Mouse (Mus musculus) heart, embryonic 15.5 days (tissue): Measurements from ENCODE around the gene Slit3. TPM values are rescaled to one million over a fixed set of nuclear protein-coding genes. Genes with fewer than 3 reads are reported as not detected.
A peak's percentile ranks its signal among the peaks of the same experiment; 100 is the strongest.

ENCODE experiments used
- ATAC-seq: fragments of 200-750 bp; cut with Nextera tagmentation; replicated peaks from 2 replicates; pipeline ENCODE4 v1.8.0; 2017; ENCODE audit warnings: low read depth, moderate TSS enrichment; ENCODE audit not compliant: insufficient number of reproducible peaks, insufficient read depth, low FRiP score
- H3K27ac ChIP-seq: fragments of 300-500 bp; sonication (generic); 2 replicates; pipeline ENCODE4 v1.5.1; 2015; ENCODE audit warnings: mild to moderate bottlenecking, inconsistent platforms
- H3K27me3 ChIP-seq: fragments of 300-500 bp; sonication (generic); 2 replicates; pipeline ENCODE4 v1.6.1; 2015; ENCODE audit warnings: inconsistent platforms
- H3K36me3 ChIP-seq: fragments of 300-500 bp; sonication (generic); 2 replicates; pipeline ENCODE4 v1.6.1; 2015; ENCODE audit warnings: mild to moderate bottlenecking, inconsistent platforms
- H3K4me1 ChIP-seq: fragments of 300-500 bp; sonication (generic); replicated peaks from 2 replicates; pipeline ENCODE4 v1.6.1; 2015; ENCODE audit warnings: inconsistent platforms
- H3K4me2 ChIP-seq: fragments of 300-500 bp; sonication (generic); 2 replicates; pipeline ENCODE4 v1.6.1; 2015; ENCODE audit warnings: inconsistent platforms, mild to moderate bottlenecking, moderate library complexity
- H3K4me3 ChIP-seq: fragments of 300-500 bp; sonication (generic); 2 replicates; pipeline ENCODE4 v1.5.1; 2015; ENCODE audit warnings: mild to moderate bottlenecking, inconsistent platforms
- H3K9ac ChIP-seq: fragments of 300-500 bp; sonication (generic); 2 replicates; pipeline ENCODE4 v1.6.1; 2015; ENCODE audit warnings: mild to moderate bottlenecking, inconsistent platforms
- H3K9me3 ChIP-seq: fragments of 300-500 bp; sonication (generic); replicated peaks from 2 replicates; pipeline ENCODE4 v1.6.1; 2016; ENCODE audit warnings: inconsistent platforms
- WGBS: fragments of 180-500 bp; shearing (Covaris S2); methylation state at CpG from one replicate; pipeline ENCODE4 v1.1.7; 2015; ENCODE audit warnings: mixed read lengths; 5-methylcytosine and 5-hydroxymethylcytosine counted together
- polyA plus RNA-seq: library from polyadenylated mRNA; unstranded; fragments of >200 nt; fragmentation: Nextera tagmentation; extraction: Ambion mirVana; gene quantifications from 2 replicates; pipeline ENCODE4 v1.2.1, GENCODE M21; 2015

Gene Slit3
- polyA plus RNA-seq, 1 experiment from 2014 or later = 11.3 TPM

DNA sequence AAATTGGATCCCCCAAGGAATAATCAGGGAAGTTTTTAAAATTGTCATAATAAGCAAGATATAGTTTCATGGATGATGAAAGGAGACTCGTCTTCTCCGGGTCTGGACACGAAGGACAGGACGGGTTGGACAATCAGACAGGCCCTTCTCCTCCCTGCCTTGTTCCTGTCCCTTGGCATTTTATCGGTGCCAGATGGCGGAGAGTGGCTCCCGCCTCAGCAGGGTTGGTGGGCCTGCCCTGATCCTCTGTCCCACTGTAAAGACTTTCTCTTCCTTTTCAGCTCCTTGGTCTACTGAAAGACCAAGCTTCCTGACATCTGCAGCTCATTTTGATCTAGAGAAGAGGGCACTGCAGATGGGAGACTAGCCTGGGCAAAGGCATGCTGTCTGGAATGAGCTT lies 34.3 kb downstream of the Slit3 start:
- Histone ChIP-seq H3K27me3 (no peaks in the 10 kb centered on the region), H3K27ac (no peak overlapping the region), H3K9ac (no peak overlapping the region), H3K4me1 (peaks cover 18% of the 10 kb centered on the region), H3K4me2 (no peak overlapping the region), H3K4me3 (no peak overlapping the region), H3K36me3 (no peaks in the 10 kb centered on the region), H3K9me3 (no peaks in the 10 kb centered on the region)
- WGBS = 79% methylated on average over 7 of the region's 7 CpGs
- no peak for ATAC-seq

- Histone ChIP-seq H3K4me1 (peaks cover 18% of the 10 kb centered on the region), H3K36me3 (no peaks in the 10 kb centered on the region), H3K9me3 (no peaks in the 10 kb centered on the region), H3K27me3 (no peaks in the 10 kb centered on the region), H3K9ac (no peak overlapping the region), H3K4me2 (no peak overlapping the region), H3K4me3 (no peak overlapping the region), H3K27ac (no peak overlapping the region)
- WGBS = 85% methylated on average over 5 of the region's 5 CpGs
- ATAC-seq = no peak
Measured at GRCm38 (mm10) chr11:35156676-35157075, 35.7 kb downstream of the Slit3 start.

DNA sequence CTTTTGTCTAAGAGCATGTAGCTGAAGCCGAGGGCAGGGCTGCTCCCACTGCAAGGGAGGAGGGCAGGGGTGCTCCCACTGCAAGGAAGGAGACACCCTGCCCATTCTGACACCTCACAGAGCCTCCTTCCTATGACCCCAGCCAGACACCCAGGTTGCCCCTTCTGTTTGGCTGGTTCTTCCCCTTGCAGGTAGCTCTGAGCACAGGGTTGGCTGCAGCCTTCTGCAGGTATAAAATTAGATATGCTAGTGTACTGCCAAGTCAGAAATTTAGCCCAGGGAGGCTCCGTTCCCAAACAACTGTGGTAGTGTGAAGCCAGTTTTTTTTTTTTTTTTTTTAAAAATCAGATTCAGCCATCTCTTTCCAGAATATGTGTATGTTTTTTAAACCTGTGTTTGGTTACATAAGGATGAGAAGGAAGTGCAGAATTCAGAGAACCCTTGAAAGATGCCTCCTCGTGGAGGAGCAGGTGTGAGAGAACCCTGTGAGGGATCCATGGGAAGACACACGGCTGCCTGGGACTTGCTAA lies 39.7 kb downstream of the Slit3 start:
- Histone ChIP-seq H3K4me1 (no peaks in the 10 kb centered on the region), H3K36me3 (no peaks in the 10 kb centered on the region), H3K4me2 (no peak overlapping the region), H3K4me3 (no peak overlapping the region), H3K27me3 (no peaks in the 10 kb centered on the region), H3K27ac (no peak overlapping the region), H3K9ac (no peak overlapping the region), H3K9me3 (no peaks in the 10 kb centered on the region)
- 77% methylated on average over 4 of the region's 4 CpGs for WGBS
- no peak for ATAC-seq

- no peaks in the 10 kb centered on the region for H3K4me1 ChIP-seq
Measured at GRCm38 (mm10) chr11:35163396-35163795, 42.4 kb downstream of the Slit3 start.

DNA sequence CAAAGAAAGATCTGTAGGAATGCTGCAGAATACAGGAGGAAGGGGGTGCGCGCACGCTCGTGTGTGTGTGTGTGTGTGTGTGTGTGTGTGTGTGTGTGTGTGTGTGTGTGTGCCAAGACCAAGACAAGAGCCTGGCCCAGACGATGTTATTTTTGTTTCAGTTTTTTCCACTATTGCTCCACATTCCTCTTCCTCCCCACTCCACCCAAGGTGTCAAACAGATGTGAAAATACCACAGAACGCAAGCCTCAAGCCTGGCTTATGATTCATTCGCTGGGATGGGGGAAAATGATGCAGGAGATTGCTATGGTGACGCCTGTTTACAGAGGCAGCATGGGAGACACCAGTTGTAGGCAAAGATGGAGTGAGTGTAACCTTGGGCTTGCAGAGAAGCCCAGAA lies 46.2 kb downstream of the Slit3 start:
- H3K9me3 ChIP-seq = no peaks in the 10 kb centered on the region
- ATAC-seq = no peak
- H3K9ac ChIP-seq = no peak overlapping the region
- WGBS = 59% methylated on average over 8 of the region's 8 CpGs
- no peak overlapping the region for H3K4me2 ChIP-seq
- no peaks in the 10 kb centered on the region for H3K4me1 ChIP-seq
- H3K36me3 ChIP-seq = no peaks in the 10 kb centered on the region
- H3K27ac ChIP-seq = no peak overlapping the region
- H3K27me3 ChIP-seq = no peaks in the 10 kb centered on the region
- H3K4me3 ChIP-seq = no peak overlapping the region

More at GRCm38 (mm10) chr11:35163396-35163795, 42.4 kb downstream of the Slit3 start:
- WGBS = 90% methylated on average over 3 of the region's 3 CpGs
- H3K27ac ChIP-seq = no peak overlapping the region
- H3K4me2 ChIP-seq = no peak overlapping the region
- no peak overlapping the region for H3K9ac ChIP-seq
- no peaks in the 10 kb centered on the region for H3K9me3 ChIP-seq
- H3K27me3 ChIP-seq = no peaks in the 10 kb centered on the region
- no peak for ATAC-seq
- H3K36me3 ChIP-seq = no peaks in the 10 kb centered on the region
- H3K4me3 ChIP-seq = no peak overlapping the region

- ATAC-seq = no peak
- no peak overlapping the region for H3K27ac ChIP-seq
- H3K9ac ChIP-seq = no peak overlapping the region
- H3K27me3 ChIP-seq = no peaks in the 10 kb centered on the region
- no peak overlapping the region for H3K4me2 ChIP-seq
- 87% methylated on average over 6 of the region's 6 CpGs for WGBS
- H3K36me3 ChIP-seq = no peaks in the 10 kb centered on the region
- H3K4me1 ChIP-seq = no peaks in the 10 kb centered on the region
- H3K4me3 ChIP-seq = no peak overlapping the region
- H3K9me3 ChIP-seq = no peaks in the 10 kb centered on the region
Measured at GRCm38 (mm10) chr11:35171505-35171904, 50.5 kb downstream of the Slit3 start.

- Histone ChIP-seq H3K4me2 (no peak overlapping the region), H3K9ac (no peak overlapping the region), H3K27me3 (no peaks in the 10 kb centered on the region), H3K9me3 (no peaks in the 10 kb centered on the region), H3K4me1 (peaks cover 6% of the 10 kb centered on the region; the same call in 1 of the 2 replicates), H3K27ac (no peak overlapping the region), H3K4me3 (no peak overlapping the region), H3K36me3 (no peaks in the 10 kb centered on the region)
- no peak for ATAC-seq
- 79% methylated on average over 7 of the region's 7 CpGs for WGBS
Measured at GRCm38 (mm10) chr11:35177564-35177963, 56.5 kb downstream of the Slit3 start.

- H3K9me3 ChIP-seq = no peaks in the 10 kb centered on the region
- H3K4me3 ChIP-seq = no peak overlapping the region
- H3K27ac ChIP-seq = no peak overlapping the region
- peaks cover 6% of the 10 kb centered on the region; the same call in 1 of the 2 replicates for H3K4me1 ChIP-seq
- no peaks in the 10 kb centered on the region for H3K27me3 ChIP-seq
- H3K4me2 ChIP-seq = peak overlapping the region; percentile 8; the same call in 1 of the 2 replicates
- no peaks in the 10 kb centered on the region for H3K36me3 ChIP-seq
- no peak overlapping the region for H3K9ac ChIP-seq
- no peak for ATAC-seq
- 53% methylated on average over 24 of the region's 24 CpGs for WGBS
Measured at GRCm38 (mm10) chr11:35178144-35178817, 57.3 kb downstream of the Slit3 start.

DNA sequence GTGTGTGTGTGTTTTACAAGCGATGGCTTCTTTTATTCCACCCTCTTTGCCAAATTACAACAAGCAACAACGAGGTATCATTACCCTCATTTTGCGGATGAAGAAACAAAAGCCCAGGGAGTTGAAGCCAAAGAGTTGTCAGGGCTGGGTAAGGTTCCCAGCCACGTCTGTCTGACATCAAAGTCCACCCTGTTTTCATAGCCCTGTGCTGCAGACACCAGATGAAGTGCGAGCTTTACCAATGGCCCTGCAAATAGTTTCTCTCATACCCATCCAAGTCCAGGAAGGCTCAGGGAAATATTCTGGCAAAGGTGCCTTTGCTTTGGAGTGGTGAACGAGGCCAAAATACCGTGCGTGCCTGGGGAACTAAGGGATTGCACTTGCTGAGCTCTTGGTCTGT lies 58.3 kb downstream of the Slit3 start:
- Histone ChIP-seq H3K4me1 (peaks cover 6% of the 10 kb centered on the region; the same call in 1 of the 2 replicates), H3K9me3 (no peaks in the 10 kb centered on the region), H3K9ac (no peak overlapping the region), H3K36me3 (no peaks in the 10 kb centered on the region), H3K4me2 (no peak overlapping the region), H3K4me3 (no peak overlapping the region), H3K27ac (no peak overlapping the region), H3K27me3 (no peaks in the 10 kb centered on the region)
- no peak for ATAC-seq
- WGBS = 73% methylated on average over 8 of the region's 8 CpGs

- WGBS = 72% methylated on average over 5 of the region's 5 CpGs
Measured at GRCm38 (mm10) chr11:35182887-35183286, 61.9 kb downstream of the Slit3 start.

DNA sequence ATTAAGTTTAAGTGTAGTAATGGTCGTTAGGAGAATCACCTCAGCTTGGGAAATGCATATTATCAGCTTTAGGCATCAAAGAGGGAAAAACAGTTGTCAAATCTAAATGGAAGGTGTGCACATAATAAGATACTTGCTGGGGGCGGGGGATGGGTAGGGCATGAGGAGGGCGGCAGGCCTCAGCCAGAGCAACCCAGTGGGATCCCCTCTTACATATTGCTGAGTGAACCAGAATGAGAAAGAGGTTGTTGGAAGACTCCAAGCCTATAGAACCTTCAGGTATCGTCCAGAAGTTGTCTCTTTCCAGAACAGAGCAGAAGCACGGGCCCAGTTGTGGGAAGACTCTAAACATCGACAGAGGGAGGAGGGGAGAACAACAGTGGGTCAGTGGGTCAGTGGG lies 73.8 kb downstream of the Slit3 start:
- no peak overlapping the region for H3K4me2 ChIP-seq
- 87% methylated on average over 6 of the region's 6 CpGs for WGBS
- H3K36me3 ChIP-seq = no peaks in the 10 kb centered on the region
- no peak overlapping the region for H3K27ac ChIP-seq
- no peaks in the 10 kb centered on the region for H3K4me1 ChIP-seq
- no peak for ATAC-seq
- H3K4me3 ChIP-seq = no peak overlapping the region
- H3K27me3 ChIP-seq = no peaks in the 10 kb centered on the region
- no peaks in the 10 kb centered on the region for H3K9me3 ChIP-seq
- H3K9ac ChIP-seq = no peak overlapping the region

More at GRCm38 (mm10) chr11:35182887-35183286, 61.9 kb downstream of the Slit3 start:
- H3K27me3 ChIP-seq = no peaks in the 10 kb centered on the region
- no peak overlapping the region for H3K4me3 ChIP-seq
- H3K4me2 ChIP-seq = no peak overlapping the region
- H3K9ac ChIP-seq = no peak overlapping the region
- H3K4me1 ChIP-seq = peaks cover 6% of the 10 kb centered on the region; the same call in 1 of the 2 replicates
- no peaks in the 10 kb centered on the region for H3K9me3 ChIP-seq
- no peak for ATAC-seq
- no peak overlapping the region for H3K27ac ChIP-seq
- no peaks in the 10 kb centered on the region for H3K36me3 ChIP-seq

DNA sequence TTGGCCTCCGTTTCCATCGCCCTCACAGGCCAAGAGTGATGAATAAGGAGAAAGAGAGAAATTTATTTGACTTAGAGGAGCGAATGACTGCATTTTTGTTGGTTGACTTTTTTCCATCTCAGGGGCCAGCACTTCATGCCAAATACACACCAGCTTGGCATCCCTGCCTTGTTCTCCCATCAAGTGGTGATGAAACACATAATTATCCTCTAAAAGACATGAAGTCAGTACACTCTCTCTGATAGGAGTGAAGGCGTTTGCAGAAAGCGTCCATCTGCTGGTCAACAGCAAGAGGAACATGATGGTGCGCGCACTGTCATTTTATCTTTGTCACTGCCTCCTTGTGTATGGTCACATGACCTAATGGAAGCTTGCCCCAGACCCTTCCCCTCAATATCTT lies 75.8 kb downstream of the Slit3 start:
- no peak for ATAC-seq

More for the DNA sequence above, 75.8 kb downstream of the Slit3 start:
- H3K4me3 ChIP-seq = no peak overlapping the region
- H3K27me3 ChIP-seq = no peaks in the 10 kb centered on the region
- H3K36me3 ChIP-seq = no peaks in the 10 kb centered on the region
- H3K27ac ChIP-seq = no peak overlapping the region
- no peak overlapping the region for H3K4me2 ChIP-seq
- no peaks in the 10 kb centered on the region for H3K9me3 ChIP-seq
- no peak overlapping the region for H3K9ac ChIP-seq
- 75% methylated on average over 7 of the region's 7 CpGs for WGBS
- no peaks in the 10 kb centered on the region for H3K4me1 ChIP-seq
